Mouse (Mus musculus) cerebellum, postnatal 25 days (tissue): ENCODE measurements around the gene Ankrd10.
"Not testable (repeated sequence)": the region's sequence is repeated elsewhere in the genome, so short reads cannot be mapped to it uniquely, and the experiment has no call there.

ENCODE experiments used
- DNase-seq, 2 experiments: peaks; one replicate each; pipeline ENCODE4 v3.0.0; 2021; ENCODE audit warnings: mixed read lengths in 2 of 2

The Ankrd10 gene

DNA sequence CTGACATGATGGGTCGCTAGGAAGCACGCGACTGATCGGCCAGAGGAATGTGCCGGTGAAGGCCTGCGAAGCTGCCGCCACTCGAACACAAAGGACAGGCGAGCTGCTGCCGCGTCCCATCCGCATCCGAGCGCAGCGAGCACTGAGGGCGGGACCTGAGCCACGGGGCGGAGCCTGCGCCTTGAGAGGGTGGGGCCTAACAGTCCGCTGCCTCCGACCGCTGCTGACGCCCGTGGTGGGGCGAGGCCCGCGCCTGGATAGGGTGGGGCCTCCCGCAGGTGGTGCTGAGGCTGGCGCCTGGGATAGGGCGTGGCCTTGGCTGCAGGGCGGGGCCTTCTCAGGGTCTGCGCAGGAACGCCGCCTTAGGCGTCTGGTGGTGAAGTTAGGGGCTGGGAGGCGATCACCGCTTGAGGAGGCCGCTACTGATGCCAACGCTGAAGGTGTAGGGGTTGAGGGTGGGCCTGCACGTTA, at the start of gene Ankrd10:
TSS of gene Ankrd10 (minus strand) at position 147 of the 471 bp plus-strand sequence.
- DNase-seq = peak; percentile 95 to 97

DNA sequence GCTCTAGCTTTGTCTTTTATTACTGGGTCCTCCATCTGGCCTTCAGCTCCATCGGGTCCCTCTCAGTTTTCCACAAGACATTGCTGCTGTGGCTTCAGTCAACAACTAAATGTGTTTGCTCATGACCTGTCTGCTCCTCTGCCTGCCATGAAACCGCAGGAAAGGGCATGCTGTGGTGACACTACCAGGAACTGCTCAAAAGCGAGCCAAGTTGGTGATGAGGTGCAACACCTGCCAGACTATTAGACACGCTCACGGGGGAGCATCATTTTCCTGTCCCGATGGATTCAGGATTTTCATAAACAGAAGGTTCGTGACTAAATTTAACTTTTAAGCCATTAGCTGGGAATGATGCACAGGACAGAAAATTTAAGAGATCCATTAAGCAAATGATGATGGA, 49.0 kb upstream of the Ankrd10 start:
- DNase-seq = no peak

DNA sequence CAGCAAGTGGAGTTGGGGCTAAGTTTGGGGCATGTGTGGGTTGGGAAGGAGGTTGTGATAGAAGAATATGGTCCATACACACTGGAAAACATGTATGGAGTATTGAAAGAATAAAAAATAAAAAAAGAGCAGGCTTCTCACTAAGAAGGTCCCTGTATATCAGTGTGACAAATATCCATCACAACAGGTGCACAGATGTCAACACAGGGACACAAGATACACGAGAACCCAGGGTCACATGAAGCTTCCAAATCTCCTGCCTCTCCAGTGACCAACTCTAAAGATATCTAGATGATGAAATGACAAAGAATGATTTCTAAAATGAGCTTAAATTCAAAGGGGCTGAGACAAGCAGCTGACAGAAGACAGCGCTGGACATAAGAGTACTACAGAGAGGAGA, 32.8 kb upstream of the Ankrd10 start:
- no peak for DNase-seq

DNA sequence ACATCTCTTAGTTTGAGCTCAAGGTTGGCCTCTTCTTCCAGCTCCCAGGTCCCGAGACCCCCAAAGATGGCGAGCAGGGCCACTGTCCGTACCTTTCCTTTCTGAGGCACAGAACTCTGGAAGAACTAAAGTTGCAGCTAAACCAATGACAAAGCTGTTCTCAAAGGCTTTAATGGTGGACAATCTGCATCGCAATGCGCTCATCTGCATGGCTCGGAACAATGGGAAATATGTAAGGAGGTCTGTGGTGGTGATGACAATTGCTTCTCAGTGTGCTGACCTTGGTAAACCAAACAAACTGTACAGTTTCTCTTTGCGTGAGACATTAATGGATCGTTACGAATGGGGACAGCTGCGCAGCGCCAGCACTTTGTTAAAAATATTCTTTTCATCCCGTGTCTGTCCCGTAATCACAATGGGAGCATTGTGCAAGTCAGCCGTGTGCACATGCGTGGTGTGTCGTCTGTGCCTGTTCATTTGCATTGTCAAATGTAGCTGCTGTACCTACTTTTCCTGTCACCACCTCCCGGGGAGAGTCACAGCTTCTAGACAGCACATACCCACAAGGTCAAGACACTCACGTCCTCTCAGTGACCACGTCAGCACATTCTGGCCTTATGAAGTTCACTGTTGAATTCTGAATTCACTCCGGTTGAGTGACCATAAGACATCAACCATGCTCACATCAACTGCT, 30.6 kb upstream of the Ankrd10 start:
- DNase-seq = not testable (repeated sequence)

DNA sequence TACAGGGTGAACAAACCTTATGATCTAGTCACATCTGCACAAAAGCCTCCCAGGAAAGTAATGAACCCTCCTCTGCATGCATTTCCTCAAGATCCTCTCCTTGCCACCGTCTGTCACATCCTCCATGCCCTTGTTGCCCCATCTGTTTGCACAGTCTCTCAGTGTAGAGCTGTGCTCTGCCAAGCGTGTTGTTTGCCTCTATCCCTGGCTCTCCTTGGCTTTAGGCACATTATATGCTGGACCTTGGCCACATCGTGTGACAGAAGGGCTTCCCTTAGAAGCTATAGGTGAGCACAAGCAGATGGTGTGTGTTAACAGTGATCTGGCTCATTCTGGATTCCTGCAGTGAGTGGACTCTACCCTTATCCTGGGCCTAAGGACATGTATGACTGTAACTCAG, 26.4 kb upstream of the Ankrd10 start:
- DNase-seq = peak; percentile 69 to 78

DNA sequence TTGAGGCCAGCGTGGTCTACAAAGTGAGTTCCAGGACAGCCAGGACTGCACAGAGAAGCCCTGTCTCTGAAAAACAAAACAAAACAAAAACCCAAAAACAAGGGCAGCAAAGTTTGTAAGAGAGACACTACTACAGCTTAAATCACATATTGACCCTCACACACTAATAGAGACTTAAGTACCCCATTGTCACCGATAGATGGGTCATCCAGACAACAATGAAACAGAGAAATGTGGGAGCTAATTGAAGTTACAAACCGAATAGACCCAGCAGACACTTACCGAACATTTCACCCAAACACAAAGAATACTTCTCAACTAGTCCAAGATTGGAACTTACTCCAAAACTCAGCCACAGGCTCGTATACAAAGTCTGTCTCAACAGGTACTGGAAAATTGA, 14.5 kb upstream of the Ankrd10 start:
- DNase-seq = no peak

DNA sequence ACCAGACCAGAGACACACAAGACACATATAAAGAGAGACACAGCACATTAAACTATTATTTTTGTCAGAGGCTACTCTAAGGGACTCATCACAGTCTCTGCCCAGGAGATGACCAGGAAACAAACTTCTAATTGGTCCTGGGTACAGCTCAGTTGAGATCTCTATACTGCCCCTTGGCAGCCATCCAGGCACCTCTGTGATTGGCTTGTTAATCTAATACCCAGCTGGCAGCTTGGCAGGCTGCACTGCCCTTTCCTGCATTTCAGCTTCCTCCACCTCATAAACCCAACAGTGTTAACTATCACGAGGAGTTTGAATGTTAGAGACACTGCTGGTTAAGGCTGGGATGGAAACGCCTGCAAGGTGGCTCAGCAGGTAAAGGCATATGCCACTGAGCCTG, 7.6 kb upstream of the Ankrd10 start:
- DNase-seq = peak in 1 of 2 experiments; percentile 15

DNA sequence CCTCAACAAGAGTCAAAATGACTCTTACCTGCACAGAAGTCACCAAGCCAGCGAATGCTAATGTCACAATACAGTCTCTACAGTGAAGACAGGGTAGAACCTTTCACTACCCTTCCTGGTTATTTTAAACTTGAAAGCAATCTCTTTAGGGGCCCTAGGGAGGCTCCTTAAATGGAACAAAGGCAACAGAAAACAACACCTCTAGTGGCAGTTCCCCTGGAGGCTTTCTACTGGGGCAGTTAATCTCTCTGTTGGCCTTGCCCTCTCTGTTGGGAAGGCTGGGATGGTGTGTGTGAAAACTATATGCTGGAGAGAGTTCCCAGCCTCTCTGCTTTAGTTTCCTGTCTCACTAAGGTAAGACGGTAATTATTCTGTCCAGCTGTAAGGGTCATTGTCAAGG, 5.0 kb upstream of the Ankrd10 start:
- no peak for DNase-seq

DNA sequence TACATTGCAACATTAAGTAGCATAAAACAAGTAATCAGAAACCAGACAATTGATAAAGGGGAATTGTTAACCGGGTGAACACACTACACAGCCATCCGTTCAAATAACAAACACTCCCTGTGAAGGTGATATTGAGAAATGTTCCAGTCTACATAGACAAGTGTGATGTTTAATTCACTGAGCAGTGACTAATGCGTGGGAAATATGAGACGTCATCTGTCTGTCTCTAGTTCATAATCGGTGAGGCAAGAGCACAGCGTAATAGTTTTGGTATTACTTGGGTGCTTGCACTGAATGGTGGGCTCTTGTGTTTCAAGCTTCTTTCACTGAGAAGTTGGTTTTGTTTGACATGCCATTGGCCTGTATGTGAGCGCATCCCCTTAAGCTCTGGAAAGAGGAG, 2.0 kb upstream of the Ankrd10 start:
- DNase-seq = no peak

DNA sequence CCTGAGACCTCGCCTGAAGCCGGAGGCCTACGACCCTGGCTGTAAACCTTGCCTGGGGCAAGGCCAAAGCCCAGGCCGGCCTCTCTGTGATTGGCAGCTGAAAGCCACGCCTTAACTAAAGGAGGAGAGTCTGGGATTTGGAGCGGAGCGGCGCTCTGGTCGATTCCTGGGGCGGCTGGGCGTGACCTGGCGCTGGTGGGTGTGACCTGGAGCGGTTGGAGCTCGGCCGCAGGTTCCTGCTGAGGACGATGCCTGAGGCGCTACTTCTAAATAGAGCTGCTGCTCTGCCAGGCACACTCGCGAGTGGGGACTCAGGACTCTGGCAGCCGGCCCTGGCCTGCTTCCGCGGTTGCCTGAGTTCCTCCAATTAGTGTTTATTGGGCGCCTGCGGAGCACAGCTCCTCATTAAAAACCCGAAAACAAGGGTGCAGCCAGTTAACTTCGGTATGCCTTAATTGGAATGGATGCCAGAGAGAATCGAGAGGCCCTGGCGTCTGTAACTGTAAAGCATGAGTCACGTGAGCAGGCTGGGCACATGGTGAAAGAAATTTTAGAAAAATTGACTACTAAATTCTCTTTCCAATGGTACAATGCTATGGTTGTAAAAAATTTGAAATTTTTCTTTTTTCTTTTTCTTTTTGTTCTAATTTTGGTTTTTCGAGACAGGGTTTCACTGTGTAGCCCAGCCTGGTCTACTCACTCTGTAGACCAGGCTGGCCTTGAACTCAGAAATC, 934 bp upstream of the Ankrd10 start:
- peak; percentile 81 to 87 for DNase-seq

DNA sequence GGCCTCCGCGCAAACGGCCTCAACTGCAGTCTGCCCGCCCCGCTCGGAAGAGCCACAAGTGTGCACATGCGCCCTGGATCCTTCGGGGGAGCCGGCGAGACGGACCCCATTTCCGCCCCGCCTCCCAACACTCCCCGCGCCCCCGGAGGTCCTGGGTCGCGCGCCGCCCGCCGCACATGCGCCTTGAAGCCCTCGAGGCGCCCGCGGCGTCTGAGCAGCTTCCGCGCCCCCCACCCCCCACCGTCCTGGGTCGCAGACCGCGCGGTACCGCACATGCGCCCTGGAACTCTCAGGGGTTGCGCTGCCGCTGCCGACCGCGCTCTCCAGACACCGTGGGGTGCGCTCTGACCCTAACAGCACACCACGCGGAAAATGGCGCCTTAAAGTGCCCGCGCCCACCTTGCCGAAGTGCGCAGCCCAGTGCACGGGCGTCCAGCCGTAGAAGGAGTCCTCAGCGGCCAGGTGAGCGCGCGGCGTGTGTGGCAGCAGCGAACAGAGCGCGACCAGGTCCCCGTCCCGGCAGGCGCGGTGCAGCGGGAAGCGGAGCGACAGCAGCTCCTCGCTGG, 462 bp downstream of the Ankrd10 start:
- DNase-seq = peak; percentile 75 to 85

DNA sequence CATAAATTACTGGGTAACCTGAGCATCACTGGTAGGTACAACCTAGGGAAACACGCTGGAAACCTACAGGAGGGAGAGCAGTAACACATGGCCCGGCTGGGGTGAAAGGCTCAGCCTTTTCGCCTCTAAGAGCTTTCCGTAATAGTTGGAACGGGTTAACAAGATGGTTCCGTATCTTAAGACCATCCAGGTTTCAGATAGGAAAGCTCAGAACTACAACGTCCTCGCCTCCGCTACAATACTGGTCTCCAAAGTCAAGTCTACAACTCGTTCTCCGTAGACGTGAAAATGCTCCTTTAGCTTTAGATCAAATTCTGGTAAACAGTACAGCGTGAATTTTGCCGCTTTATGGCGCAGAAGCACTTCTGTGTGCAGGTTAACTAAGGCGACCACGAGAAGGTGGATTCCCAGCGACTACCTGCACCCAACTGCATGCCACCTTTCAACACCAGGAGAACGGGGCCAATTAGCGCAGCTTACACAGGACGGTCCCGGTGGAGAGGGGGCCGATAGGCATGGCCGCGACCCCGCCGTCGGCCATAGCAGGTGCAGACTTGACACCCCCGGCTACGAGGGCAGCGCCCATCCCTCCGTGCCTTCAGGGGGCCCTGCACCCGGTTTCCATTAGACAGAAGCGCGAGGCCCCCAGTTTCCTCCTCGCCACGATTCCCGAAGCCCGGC, 1.1 kb downstream of the Ankrd10 start:
- no peak for DNase-seq

DNA sequence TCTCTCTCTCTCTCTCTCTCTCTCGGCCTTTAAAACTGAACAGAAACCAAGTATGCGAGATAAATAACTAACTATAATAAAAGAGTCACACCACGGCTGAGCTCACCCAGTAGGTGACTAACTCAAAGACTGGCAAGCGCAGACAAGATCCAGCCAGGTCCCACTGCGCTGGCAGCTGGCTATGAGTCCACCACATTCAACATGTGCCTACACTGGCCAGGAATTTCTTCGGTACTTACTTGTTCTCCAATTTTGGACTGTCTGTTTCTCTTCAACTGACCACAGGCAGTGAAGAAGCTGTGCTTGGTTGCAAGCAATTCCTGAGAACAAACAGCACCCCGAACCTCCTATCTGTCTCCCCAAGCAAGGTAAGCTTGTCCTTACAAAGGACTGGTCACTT, 2.1 kb downstream of the Ankrd10 start:
- peak; percentile 24 to 55 for DNase-seq

DNA sequence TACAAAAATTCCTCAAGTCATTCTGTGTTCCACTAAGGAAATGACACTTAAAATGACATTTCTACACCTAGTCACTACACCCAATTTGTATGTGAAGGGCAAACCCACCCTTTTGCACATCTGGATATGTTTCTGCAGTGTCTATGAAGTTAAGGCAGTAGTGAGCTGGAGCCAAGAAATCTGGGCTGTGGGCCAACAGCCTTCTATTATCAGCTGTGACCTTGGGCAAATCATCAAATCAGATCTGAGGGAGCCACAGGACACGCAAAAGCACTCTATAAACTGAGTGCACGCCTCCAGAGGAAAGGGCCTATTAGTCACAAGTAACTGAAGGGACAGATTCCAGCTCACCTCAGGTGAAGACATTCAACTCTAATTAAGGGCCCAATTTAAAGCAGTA, 3.2 kb downstream of the Ankrd10 start:
- DNase-seq = peak in 1 of 2 experiments; percentile 35

DNA sequence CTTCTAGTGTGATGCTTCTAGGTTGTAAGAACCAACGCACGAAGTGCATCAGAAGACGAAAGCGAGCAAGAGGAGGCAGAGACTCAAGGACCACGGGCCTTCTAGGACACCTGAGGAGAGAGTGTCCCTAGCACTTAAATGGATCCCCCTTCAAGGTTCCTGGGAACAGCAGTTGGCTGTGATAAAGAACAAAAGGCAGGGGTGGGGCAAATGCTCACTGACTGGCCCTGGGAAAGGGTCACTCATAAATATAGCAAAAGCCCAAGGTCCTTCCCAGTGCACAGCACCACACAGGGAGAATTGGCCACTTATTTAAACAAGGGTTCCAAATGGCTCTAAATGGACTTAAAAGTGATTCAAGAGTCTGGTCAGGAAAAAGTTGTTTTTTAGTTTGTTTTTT, 6.4 kb downstream of the Ankrd10 start:
- DNase-seq = no peak

DNA sequence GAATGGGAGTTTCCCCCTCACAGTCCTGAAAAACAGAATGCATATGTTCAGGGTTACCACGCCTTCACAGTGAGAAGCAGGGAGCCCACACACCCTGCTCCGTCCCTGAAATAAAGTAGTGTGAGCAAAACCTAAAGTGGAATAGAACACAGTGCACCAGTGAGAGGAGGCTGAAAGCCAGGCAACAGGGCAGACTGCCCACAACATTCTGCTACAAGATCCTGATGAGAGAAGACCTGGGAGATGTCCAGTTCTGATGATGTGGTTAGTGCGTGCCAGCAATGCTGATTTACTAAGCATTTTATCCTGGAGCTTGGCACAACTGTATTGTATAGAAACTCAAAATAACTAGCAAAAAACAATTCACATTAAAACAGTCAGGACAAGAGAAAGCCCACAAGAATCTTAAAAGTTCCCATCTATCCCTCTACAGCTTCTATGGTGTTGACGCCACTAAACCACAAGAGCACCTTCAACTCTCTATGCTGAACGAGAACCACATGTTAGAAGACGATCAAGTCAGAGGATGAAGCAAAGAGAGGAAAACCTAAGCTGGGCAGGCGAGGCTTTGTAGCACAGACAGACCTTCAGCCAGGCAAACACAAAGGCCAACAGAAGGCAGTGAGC, 6.9 kb downstream of the Ankrd10 start:
- peak; percentile 46 to 73 for DNase-seq

DNA sequence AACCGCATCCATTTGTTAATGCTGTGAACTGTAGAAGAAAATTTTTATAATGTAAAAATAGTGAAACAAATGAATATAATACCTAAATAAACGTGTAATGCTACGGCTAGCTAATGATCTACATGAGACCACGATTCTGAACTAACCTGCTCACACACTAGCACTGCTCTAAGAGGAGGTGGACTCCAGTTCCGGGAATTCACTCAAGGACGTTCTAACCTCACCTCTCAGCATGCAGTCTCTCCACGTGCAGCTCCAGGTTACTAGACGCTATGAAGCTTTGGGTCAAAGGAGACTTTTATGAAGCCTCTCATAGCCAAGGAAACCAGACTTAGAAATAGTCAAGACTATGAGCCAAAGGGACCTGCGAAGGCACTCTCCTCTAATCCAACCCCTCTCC, 7.8 kb downstream of the Ankrd10 start:
- no peak for DNase-seq

DNA sequence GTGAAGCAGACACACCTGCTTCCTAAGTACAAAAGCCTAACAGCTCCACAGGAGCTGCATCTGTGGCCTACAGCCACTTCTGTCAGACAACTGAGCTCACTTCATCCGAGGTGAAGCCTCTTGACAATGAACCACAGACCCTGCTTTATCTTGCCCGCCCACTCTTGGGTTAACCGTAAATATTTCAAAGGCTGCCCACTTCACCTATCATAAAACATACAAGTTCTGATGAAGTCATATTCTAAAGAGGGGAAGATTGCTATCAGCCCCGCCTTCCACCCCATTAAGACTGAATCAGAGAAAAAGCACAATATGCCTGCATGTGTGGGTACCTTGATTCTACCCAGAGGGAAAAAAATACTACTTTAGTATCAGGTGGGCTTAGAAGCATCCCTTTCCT, 10.5 kb downstream of the Ankrd10 start:
- DNase-seq = no peak

DNA sequence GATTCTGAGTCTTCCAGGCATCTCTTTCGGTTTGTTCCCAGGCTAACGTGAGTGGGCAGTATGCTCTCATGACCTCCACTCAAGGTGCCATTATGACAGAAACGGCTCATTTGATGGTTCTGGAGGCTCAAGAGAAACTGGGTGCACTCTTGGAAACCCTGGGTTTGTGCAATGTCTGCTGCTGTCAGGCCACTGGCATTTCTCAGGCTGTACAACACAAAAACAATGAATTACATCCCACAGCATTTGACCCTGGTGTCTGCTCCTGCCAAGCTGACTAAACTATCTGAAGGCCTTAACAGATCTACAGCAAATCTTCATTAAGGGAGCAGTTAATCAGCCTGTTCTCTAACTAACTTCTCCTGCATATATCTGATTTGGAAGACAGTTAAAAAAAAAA, 16.5 kb downstream of the Ankrd10 start:
- DNase-seq = no peak

DNA sequence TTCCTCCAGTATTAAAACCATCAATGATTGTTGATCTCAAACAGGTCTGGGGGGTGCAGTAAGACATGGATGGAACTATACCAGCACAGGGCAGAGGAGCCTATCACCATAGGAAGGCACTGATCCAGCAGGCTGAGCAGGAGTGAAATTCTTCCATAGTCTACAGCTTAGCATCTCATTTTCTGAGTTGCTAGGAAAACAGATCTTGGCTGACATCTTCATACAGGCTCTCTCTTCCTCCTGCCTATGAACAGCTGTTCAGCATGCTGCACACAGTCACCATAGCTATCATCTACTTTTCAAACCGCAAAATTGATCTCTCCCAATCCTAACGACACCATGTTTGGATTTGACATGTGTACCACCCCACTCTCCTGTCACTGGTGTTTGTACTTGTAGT, 17.5 kb downstream of the Ankrd10 start:
- no peak for DNase-seq

DNA sequence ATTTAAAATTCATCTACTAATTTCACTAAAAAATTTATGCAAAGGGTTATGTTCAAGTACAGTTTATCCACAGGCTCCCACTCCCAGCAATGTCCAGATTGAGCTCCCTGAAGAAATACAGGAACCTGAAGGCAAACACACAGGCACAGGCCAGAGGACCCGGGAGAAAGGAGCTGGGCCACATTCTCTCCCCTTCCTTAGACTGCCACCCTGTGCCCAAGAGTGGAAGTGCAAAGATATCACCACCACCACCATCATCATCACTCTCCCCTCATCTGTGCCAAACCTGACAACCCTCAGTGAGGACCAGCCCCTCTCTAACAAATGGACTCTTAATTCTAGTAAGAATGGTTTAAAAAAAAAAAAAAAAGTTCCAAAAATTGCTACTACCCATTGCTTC, 19.3 kb downstream of the Ankrd10 start:
- DNase-seq = peak; percentile 56 to 78

DNA sequence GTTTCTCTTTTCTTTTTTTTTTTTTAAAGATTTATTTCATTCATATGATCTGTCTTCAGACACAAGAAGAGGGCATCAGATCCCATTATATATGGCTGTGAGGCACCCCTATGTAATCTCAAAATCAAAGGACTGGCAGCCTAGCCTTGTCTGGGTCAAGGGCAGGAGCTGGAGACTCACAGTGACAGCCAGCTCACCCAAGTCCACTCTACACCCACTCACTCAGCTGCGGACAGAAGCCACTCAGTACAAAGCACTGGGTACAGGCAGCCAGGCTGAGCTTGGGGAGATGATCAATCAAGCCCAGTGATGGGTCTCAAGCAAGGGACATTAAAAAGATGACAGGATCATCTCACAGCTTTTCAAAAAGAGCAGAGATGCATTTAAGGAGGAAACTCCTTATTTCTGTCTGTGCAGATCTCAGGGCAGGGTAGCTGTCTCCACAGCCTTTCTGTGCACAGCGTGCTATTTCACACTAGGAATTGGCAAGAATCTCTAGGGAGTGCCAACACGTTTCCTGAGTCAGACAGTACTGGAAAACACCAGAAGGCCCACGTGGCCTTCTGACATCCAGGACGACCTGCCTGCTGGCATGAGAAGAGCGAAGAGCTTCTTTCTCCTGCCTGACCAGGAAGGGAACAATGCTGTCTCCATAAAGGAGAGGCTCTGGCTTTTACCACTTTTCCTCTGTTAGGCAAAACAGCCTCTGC, 21.3 kb downstream of the Ankrd10 start:
- DNase-seq = peak in 1 of 2 experiments; percentile 23
